Mouse (Mus musculus) heart, embryonic 15.5 days (tissue): Measurements from ENCODE around the gene Palmd. TPM values are rescaled to one million over a fixed set of nuclear protein-coding genes. Genes with fewer than 3 reads are reported as not detected.

ENCODE experiments used
- ATAC-seq: fragments of 200-750 bp; cut with Nextera tagmentation; replicated peaks from 2 replicates; pipeline ENCODE4 v1.8.0; 2017; ENCODE audit warnings: low read depth, moderate TSS enrichment; ENCODE audit not compliant: insufficient number of reproducible peaks, insufficient read depth, low FRiP score
- H3K27ac ChIP-seq: fragments of 300-500 bp; sonication (generic); 2 replicates; pipeline ENCODE4 v1.5.1; 2015; ENCODE audit warnings: mild to moderate bottlenecking, inconsistent platforms
- H3K27me3 ChIP-seq: fragments of 300-500 bp; sonication (generic); 2 replicates; pipeline ENCODE4 v1.6.1; 2015; ENCODE audit warnings: inconsistent platforms
- H3K36me3 ChIP-seq: fragments of 300-500 bp; sonication (generic); 2 replicates; pipeline ENCODE4 v1.6.1; 2015; ENCODE audit warnings: mild to moderate bottlenecking, inconsistent platforms
- H3K4me1 ChIP-seq: fragments of 300-500 bp; sonication (generic); replicated peaks from 2 replicates; pipeline ENCODE4 v1.6.1; 2015; ENCODE audit warnings: inconsistent platforms
- H3K4me2 ChIP-seq: fragments of 300-500 bp; sonication (generic); 2 replicates; pipeline ENCODE4 v1.6.1; 2015; ENCODE audit warnings: inconsistent platforms, mild to moderate bottlenecking, moderate library complexity
- H3K4me3 ChIP-seq: fragments of 300-500 bp; sonication (generic); 2 replicates; pipeline ENCODE4 v1.5.1; 2015; ENCODE audit warnings: mild to moderate bottlenecking, inconsistent platforms
- H3K9ac ChIP-seq: fragments of 300-500 bp; sonication (generic); 2 replicates; pipeline ENCODE4 v1.6.1; 2015; ENCODE audit warnings: mild to moderate bottlenecking, inconsistent platforms
- H3K9me3 ChIP-seq: fragments of 300-500 bp; sonication (generic); replicated peaks from 2 replicates; pipeline ENCODE4 v1.6.1; 2016; ENCODE audit warnings: inconsistent platforms
- WGBS: fragments of 180-500 bp; shearing (Covaris S2); methylation state at CpG from one replicate; pipeline ENCODE4 v1.1.7; 2015; ENCODE audit warnings: mixed read lengths; 5-methylcytosine and 5-hydroxymethylcytosine counted together
- polyA plus RNA-seq: library from polyadenylated mRNA; unstranded; fragments of >200 nt; fragmentation: Nextera tagmentation; extraction: Ambion mirVana; gene quantifications from 2 replicates; pipeline ENCODE4 v1.2.1, GENCODE M21; 2015

Gene Palmd
- polyA plus RNA-seq, 1 experiment from 2014 or later: 17.4 TPM

DNA sequence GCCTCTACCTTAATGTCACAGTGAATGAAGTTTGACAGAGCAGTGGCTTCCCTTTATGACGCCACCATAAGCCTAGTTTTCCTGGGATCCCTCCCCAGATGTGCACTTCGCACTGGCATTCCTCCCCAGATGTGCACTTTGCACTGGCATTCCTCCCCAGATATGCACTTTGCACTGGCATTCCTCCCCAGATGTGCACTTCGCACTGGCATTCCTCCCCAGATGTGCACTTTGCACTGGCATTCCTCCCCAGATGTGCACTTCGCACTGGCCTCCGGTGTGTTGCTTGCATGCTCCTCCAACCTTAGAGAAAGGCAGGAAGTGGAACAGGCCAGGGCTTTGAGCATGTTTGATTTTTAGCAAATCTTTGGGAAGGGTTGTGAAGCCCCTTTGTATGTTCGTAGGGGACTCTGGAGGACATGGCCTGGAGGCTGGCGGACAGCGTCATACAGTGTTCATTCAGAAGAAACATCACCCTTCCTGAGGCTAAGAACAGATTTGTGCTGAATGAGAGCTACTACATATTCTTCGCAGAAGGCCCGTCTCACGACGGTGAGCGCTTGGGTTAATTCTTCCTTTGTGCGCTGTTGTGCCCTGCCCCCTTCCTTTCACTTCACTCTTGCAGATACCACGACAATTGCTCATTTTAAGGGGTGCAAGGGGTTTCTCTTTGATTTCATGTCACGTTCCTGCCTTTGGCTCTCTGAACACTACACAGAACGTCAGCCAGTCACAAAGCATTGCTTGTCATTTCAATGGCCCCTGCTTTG is 77.2 kb downstream of the Palmd start:
- Histone ChIP-seq H3K27me3 (no peaks in the 10 kb centered on the region), H3K9ac (no peak overlapping the region), H3K27ac (no peak overlapping the region), H3K4me1 (no peaks in the 10 kb centered on the region), H3K36me3 (no peaks in the 10 kb centered on the region), H3K4me2 (no peak overlapping the region), H3K9me3 (no peaks in the 10 kb centered on the region), H3K4me3 (no peak overlapping the region)
- WGBS: 87% methylated on average over 17 of the region's 17 CpGs
- no peak for ATAC-seq

GRCm38 (mm10) chr3:116890576-116890975 is 78.2 kb downstream of the Palmd start:
- H3K36me3 ChIP-seq: no peaks in the 10 kb centered on the region
- 94% methylated on average over 4 of the region's 4 CpGs for WGBS
- no peak overlapping the region for H3K9ac ChIP-seq
- H3K27me3 ChIP-seq: no peaks in the 10 kb centered on the region
- no peaks in the 10 kb centered on the region for H3K9me3 ChIP-seq
- H3K27ac ChIP-seq: no peak overlapping the region
- H3K4me3 ChIP-seq: no peak overlapping the region
- ATAC-seq: no peak
- no peak overlapping the region for H3K4me2 ChIP-seq
- no peaks in the 10 kb centered on the region for H3K4me1 ChIP-seq

- ATAC-seq: peak; percentile 62; the same call in 1 of the 2 replicates
- Histone ChIP-seq H3K4me2 (no peak overlapping the region), H3K27me3 (no peaks in the 10 kb centered on the region), H3K4me1 (no peaks in the 10 kb centered on the region), H3K4me3 (no peak overlapping the region), H3K27ac (no peak overlapping the region), H3K9me3 (no peaks in the 10 kb centered on the region), H3K9ac (no peak overlapping the region), H3K36me3 (no peaks in the 10 kb centered on the region)
- WGBS: 70% methylated on average over 7 of the region's 7 CpGs
These were observed 79.4 kb downstream of the Palmd start for GRCm38 (mm10) chr3:116889358-116889757.

GRCm38 (mm10) chr3:116884941-116885340 is 83.8 kb downstream of the Palmd start:
- H3K4me2 ChIP-seq: no peak overlapping the region
- ATAC-seq: no peak
- no peak overlapping the region for H3K4me3 ChIP-seq
- WGBS: 86% methylated on average over 8 of the region's 8 CpGs
- peaks cover 8% of the 10 kb centered on the region; the same call in 1 of the 2 replicates for H3K4me1 ChIP-seq
- no peaks in the 10 kb centered on the region for H3K36me3 ChIP-seq
- H3K27ac ChIP-seq: no peak overlapping the region
- H3K9me3 ChIP-seq: no peaks in the 10 kb centered on the region
- no peaks in the 10 kb centered on the region for H3K27me3 ChIP-seq
- H3K9ac ChIP-seq: no peak overlapping the region

GRCm38 (mm10) chr3:116882221-116882960 is 86.4 kb downstream of the Palmd start:
- no peak overlapping the region for H3K9ac ChIP-seq
- H3K4me2 ChIP-seq: no peak overlapping the region
- no peaks in the 10 kb centered on the region for H3K27me3 ChIP-seq
- no peak overlapping the region for H3K27ac ChIP-seq
- 60% methylated on average over 14 of the region's 14 CpGs for WGBS
- no peaks in the 10 kb centered on the region for H3K9me3 ChIP-seq
- no peak overlapping the region for H3K4me3 ChIP-seq
- peaks cover 8% of the 10 kb centered on the region; the same call in 1 of the 2 replicates for H3K4me1 ChIP-seq
- no peak for ATAC-seq
- no peaks in the 10 kb centered on the region for H3K36me3 ChIP-seq

DNA sequence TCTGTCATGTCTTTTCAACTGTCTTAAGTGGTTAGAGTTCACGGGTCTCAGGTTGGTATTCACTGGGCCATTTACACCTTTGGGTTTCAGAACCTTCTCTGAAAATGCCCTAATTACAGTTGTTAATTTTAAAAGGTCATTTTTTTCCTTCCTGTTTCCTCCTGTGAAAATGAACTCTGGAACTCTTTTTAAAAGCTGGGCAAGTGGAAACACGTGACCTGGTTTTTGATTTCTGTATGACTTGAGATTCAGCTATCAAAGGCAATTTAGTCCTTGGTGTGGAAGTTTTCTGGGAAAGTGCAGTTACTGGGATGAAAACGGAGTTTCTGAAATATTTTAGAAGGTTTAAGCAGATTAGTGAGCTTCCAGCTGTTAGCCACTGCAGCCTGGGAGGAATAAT is 98.4 kb downstream of the Palmd start:
- ATAC-seq: no peak

More for the DNA sequence above, 98.4 kb downstream of the Palmd start:
- H3K36me3 ChIP-seq: no peaks in the 10 kb centered on the region
- H3K9me3 ChIP-seq: no peaks in the 10 kb centered on the region
- no peak overlapping the region for H3K4me3 ChIP-seq
- no peak overlapping the region for H3K27ac ChIP-seq
- H3K9ac ChIP-seq: no peak overlapping the region
- no peaks in the 10 kb centered on the region for H3K27me3 ChIP-seq
- no peak overlapping the region for H3K4me2 ChIP-seq
- 59% methylated on average over 3 of the region's 3 CpGs for WGBS
- no peaks in the 10 kb centered on the region for H3K4me1 ChIP-seq

Other genes starting within 250 kb of the Palmd start
- gene Agl, start 160.8 kb downstream of the Palmd start, polyA plus RNA-seq: 120 and 150 TPM in 2 replicates
- gene Frrs1, start 109.5 kb downstream of the Palmd start, polyA plus RNA-seq: 14.8 and 18.6 TPM in 2 replicates
- gene 4930455H04Rik, start 720 bp downstream of the Palmd start, polyA plus RNA-seq: not detected in 2 replicates